Mouse (Mus musculus) midbrain, postnatal 0 days (tissue): ENCODE results near the gene Art4. TPM values are rescaled to one million over a fixed set of nuclear protein-coding genes. Genes with fewer than 3 reads are reported as not detected.

Source experiments
- ATAC-seq: fragments of 200-750 bp; cut with Nextera tagmentation; 2 replicates; pipeline ENCODE4 v1.8.0; 2017; ENCODE audit warnings: moderate number of reproducible peaks, mild to moderate bottlenecking, moderate TSS enrichment, moderate library complexity; ENCODE audit not compliant: low FRiP score
- DNase-seq: peaks from one replicate; pipeline ENCODE4 v3.0.0-alpha.2; 2015; ENCODE audit warnings: low spot score
- H3K27ac ChIP-seq: fragments of 300-500 bp; sonication (generic); 2 replicates; pipeline ENCODE4 v1.5.1; 2014; ENCODE audit warnings: low read depth, mild to moderate bottlenecking, low read length, mixed read lengths
- H3K27me3 ChIP-seq: fragments of 300-500 bp; sonication (generic); 2 replicates; pipeline ENCODE4 v1.6.1; 2014; ENCODE audit warnings: low read length, control low read depth, mixed read lengths; ENCODE audit not compliant: insufficient read depth
- H3K36me3 ChIP-seq: fragments of 300-500 bp; sonication (generic); 2 replicates; pipeline ENCODE4 v1.6.1; 2014; ENCODE audit warnings: low read length, control low read depth, mixed read lengths; ENCODE audit not compliant: insufficient read depth
- H3K4me1 ChIP-seq: fragments of 300-500 bp; sonication (generic); 2 replicates; pipeline ENCODE4 v1.6.1; 2014; ENCODE audit warnings: mild to moderate bottlenecking, control low read depth, antibody characterized with exemption, low read length, mixed read lengths; ENCODE audit not compliant: insufficient read depth
- H3K4me2 ChIP-seq: fragments of 300-500 bp; sonication (generic); 2 replicates; pipeline ENCODE4 v1.6.1; 2014; ENCODE audit warnings: low read depth, mild to moderate bottlenecking, low read length, mixed read lengths; ENCODE audit not compliant: poor library complexity, severe bottlenecking
- H3K4me3 ChIP-seq: fragments of 300-500 bp; sonication (generic); 2 replicates; pipeline ENCODE4 v1.5.1; 2014; ENCODE audit warnings: low read depth, mild to moderate bottlenecking, low read length, moderate library complexity
- H3K9ac ChIP-seq: fragments of 300-500 bp; sonication (generic); replicated peaks from 2 replicates; pipeline ENCODE4 v1.6.1; 2014; ENCODE audit warnings: mild to moderate bottlenecking, low read length, moderate library complexity, mixed read lengths; ENCODE audit not compliant: poor library complexity, severe bottlenecking
- H3K9me3 ChIP-seq: fragments of 300-500 bp; sonication (generic); 2 replicates; pipeline ENCODE4 v1.6.1; 2016; ENCODE audit warnings: low read length, control low read depth
- CTCF ChIP-seq: IDR thresholded peaks from 2 replicates; pipeline ENCODE4 v1.5.1; 2016; ENCODE audit warnings: antibody characterized with exemption, mild to moderate bottlenecking
- WGBS: fragments of 180-500 bp; shearing (Covaris S2); extraction: QIAGEN DNeasy Blood & Tissue Kit; methylation state at CpG from one replicate; pipeline ENCODE4 v1.1.7; 2014; 5-methylcytosine and 5-hydroxymethylcytosine counted together
- polyA plus RNA-seq: library from polyadenylated mRNA; unstranded; fragments of >200 nt; fragmentation: Nextera tagmentation; extraction: Ambion mirVana; gene quantifications from 2 replicates; pipeline ENCODE4 v1.2.1, GENCODE M21; 2015
- total RNA-seq: library from RNA; depleted of rRNA; stranded (reverse); fragments of >200 nt; gene quantifications from 2 replicates; pipeline ENCODE4 v1.2.3, GENCODE M21; 2014

Gene Art4
- total and polyA plus RNA-seq, 2 experiments from 2014 or later: 0.11 to 0.20 TPM

- H3K9me3 ChIP-seq: no peaks in the 10 kb centered on the region
- no peak overlapping the region for H3K9ac ChIP-seq
- peak; percentile 59; the same call in 1 of the 2 replicates for ATAC-seq
- DNase-seq: peak; percentile 90
- peak; percentile 96 for TF ChIP-seq CTCF
- no peaks in the 10 kb centered on the region for H3K4me1 ChIP-seq
- WGBS: 47% methylated on average over 9 of the region's 9 CpGs
- no peaks in the 10 kb centered on the region for H3K27me3 ChIP-seq
- no peak overlapping the region for H3K27ac ChIP-seq
- H3K4me2 ChIP-seq: no peak overlapping the region
- no peaks in the 10 kb centered on the region for H3K36me3 ChIP-seq
- no peak overlapping the region for H3K4me3 ChIP-seq
Measured at GRCm38 (mm10) chr6:136861020-136861419, 3.5 kb upstream of the Art4 start.

GRCm38 (mm10) chr6:136858420-136858819 is 887 bp upstream of the Art4 start:
- Histone ChIP-seq H3K36me3 (no peaks in the 10 kb centered on the region), H3K9ac (no peak overlapping the region), H3K9me3 (no peaks in the 10 kb centered on the region), H3K27ac (no peak overlapping the region), H3K4me1 (no peaks in the 10 kb centered on the region), H3K27me3 (no peaks in the 10 kb centered on the region), H3K4me2 (no peak overlapping the region), H3K4me3 (no peak overlapping the region)
- TF ChIP-seq CTCF: no peak
- DNase-seq: no peak
- 80% methylated on average over 8 of the region's 8 CpGs for WGBS
- ATAC-seq: no peak

- no peaks in the 10 kb centered on the region for H3K27me3 ChIP-seq
- H3K9me3 ChIP-seq: no peaks in the 10 kb centered on the region
- no peaks in the 10 kb centered on the region for H3K36me3 ChIP-seq
- 60% methylated on average over 11 of the region's 11 CpGs for WGBS
- H3K4me3 ChIP-seq: no peak overlapping the region
- H3K27ac ChIP-seq: no peak overlapping the region
- DNase-seq (no peak), ATAC-seq (no peak)
- H3K9ac ChIP-seq: no peak overlapping the region
- no peak overlapping the region for H3K4me2 ChIP-seq
- no peak for TF ChIP-seq CTCF
- H3K4me1 ChIP-seq: no peaks in the 10 kb centered on the region
Measured at GRCm38 (mm10) chr6:136857873-136858260, 334 bp upstream of the Art4 start.

GRCm38 (mm10) chr6:136856071-136856636 is 1.4 kb downstream of the Art4 start:
- H3K4me3 ChIP-seq: no peak overlapping the region
- DNase-seq: no peak
- ATAC-seq: no peak
- no peaks in the 10 kb centered on the region; the same call in 1 of the 2 replicates for H3K4me1 ChIP-seq
- no peak for TF ChIP-seq CTCF
- H3K9ac ChIP-seq: no peak overlapping the region
- H3K36me3 ChIP-seq: no peaks in the 10 kb centered on the region
- H3K27ac ChIP-seq: no peak overlapping the region
- H3K27me3 ChIP-seq: no peaks in the 10 kb centered on the region
- no peak overlapping the region for H3K4me2 ChIP-seq
- 78% methylated on average over 14 of the region's 14 CpGs for WGBS
- no peaks in the 10 kb centered on the region for H3K9me3 ChIP-seq

GRCm38 (mm10) chr6:136855183-136855582 is 2.4 kb downstream of the Art4 start:
- H3K27ac ChIP-seq: no peak overlapping the region
- no peak overlapping the region for H3K4me2 ChIP-seq
- DNase-seq: no peak
- H3K27me3 ChIP-seq: no peaks in the 10 kb centered on the region
- WGBS: 100% methylated on average over 2 of the region's 2 CpGs
- no peak for TF ChIP-seq CTCF
- H3K4me1 ChIP-seq: no peaks in the 10 kb centered on the region; the same call in 1 of the 2 replicates
- H3K36me3 ChIP-seq: no peaks in the 10 kb centered on the region
- no peaks in the 10 kb centered on the region for H3K9me3 ChIP-seq
- H3K9ac ChIP-seq: no peak overlapping the region
- no peak overlapping the region for H3K4me3 ChIP-seq
- no peak for ATAC-seq

GRCm38 (mm10) chr6:136854361-136854781 is 3.2 kb downstream of the Art4 start:
- 93% methylated on average over 11 of the region's 11 CpGs for WGBS
- Histone ChIP-seq H3K9me3 (no peaks in the 10 kb centered on the region), H3K9ac (no peak overlapping the region), H3K27ac (no peak overlapping the region), H3K4me3 (no peak overlapping the region), H3K27me3 (no peaks in the 10 kb centered on the region), H3K36me3 (no peaks in the 10 kb centered on the region), H3K4me1 (no peaks in the 10 kb centered on the region; the same call in 1 of the 2 replicates), H3K4me2 (no peak overlapping the region)
- no peak for TF ChIP-seq CTCF
- ATAC-seq (no peak), DNase-seq (no peak)
